Mouse (Mus musculus) cerebellum, adult 2 months (tissue): ENCODE data around the gene Smn1.

ENCODE experiments used
- CTCF ChIP-seq: fragments of 200-500 bp; IDR thresholded peaks from 2 replicates; pipeline ENCODE4 v1.5.1; 2011; ENCODE audit warnings: low read depth, mild to moderate bottlenecking, control low read depth, low read length, moderate library complexity, borderline replicate concordance; ENCODE audit not compliant: insufficient read depth
- POLR2A ChIP-seq: fragments of 200-500 bp; IDR thresholded peaks from 2 replicates; pipeline ENCODE4 v1.6.1; 2011; ENCODE audit warnings: low read length, control low read depth, borderline replicate concordance; ENCODE audit not compliant: insufficient read depth

DNA sequence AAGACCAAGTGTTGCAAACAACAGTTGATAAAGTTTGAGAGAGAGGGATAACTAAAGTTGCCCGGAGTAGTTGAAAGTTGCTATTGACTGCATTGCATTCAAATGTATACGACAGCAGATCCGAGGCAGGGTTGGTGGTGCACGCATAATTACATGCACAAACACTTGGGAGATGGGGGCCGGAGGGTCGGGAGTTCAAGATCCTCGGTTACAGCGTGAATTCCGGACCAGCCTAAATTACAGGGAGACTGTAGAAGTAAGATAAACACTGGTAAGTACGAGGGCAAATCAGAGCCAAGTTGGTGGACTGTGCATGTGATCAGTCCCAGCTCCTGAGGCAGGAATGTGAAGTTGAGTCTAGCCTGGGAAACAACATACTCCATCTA lies 599 bp downstream of the Smn1 start:
- TF ChIP-seq CTCF: no peak
- TF ChIP-seq POLR2A: no peak
